Mouse (Mus musculus): Measurements from ENCODE around the gene Cers2.

DNA sequence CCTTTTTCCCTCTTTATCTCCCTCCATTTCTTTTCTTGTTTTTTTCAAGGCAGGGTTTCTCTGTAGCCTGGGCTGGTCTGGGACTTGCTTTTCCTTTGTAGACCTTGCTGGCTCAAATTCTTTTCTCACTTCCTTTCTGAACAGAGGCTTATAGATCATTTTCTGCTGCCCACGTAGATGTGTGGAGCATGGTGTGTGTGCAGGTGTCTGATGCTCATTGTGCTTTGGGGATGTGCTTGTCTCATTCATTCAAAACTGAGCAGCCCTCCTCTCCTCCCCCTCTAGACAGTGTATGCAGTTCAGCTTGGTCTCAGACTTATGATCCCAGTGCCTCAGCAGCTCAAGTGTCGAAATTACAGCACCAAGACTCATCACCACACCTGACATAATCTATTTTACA lies 4.5 kb downstream of the Cers2 start:
- no peak for TF ChIP-seq POLR2A (IDR thresholded peaks at IDR 0.05; ENCODE audit: extremely low read depth, insufficient read depth, low read length)
- TF ChIP-seq CTCF (IDR thresholded peaks at IDR 0.05; ENCODE audit: extremely low read depth, insufficient read depth, low read length), result no peak
